Mouse (Mus musculus) forebrain, embryonic 13.5 days (tissue): ENCODE measurements around the gene Gucy1b1. TPM values are rescaled to one million over a fixed set of nuclear protein-coding genes. Genes with fewer than 3 reads are reported as not detected.
A peak's percentile ranks its signal among the peaks of the same experiment; 100 is the strongest.

ENCODE experiments used
- ATAC-seq: fragments of 200-750 bp; cut with Nextera tagmentation; 2 replicates; pipeline ENCODE4 v1.8.0; 2017
- H3K27ac ChIP-seq: fragments of 300-500 bp; sonication (generic); 2 replicates; pipeline ENCODE4 v1.5.1; 2015; ENCODE audit warnings: inconsistent platforms, mild to moderate bottlenecking, moderate library complexity
- H3K27me3 ChIP-seq: fragments of 300-500 bp; sonication (generic); 2 replicates; pipeline ENCODE4 v1.6.1; 2015; ENCODE audit warnings: mild to moderate bottlenecking, inconsistent platforms
- H3K36me3 ChIP-seq: fragments of 300-500 bp; sonication (generic); 2 replicates; pipeline ENCODE4 v1.6.1; 2015; ENCODE audit warnings: mild to moderate bottlenecking, inconsistent platforms; ENCODE audit not compliant: poor library complexity, severe bottlenecking
- H3K4me1 ChIP-seq: fragments of 300-500 bp; sonication (generic); 2 replicates; pipeline ENCODE4 v1.6.1; 2015; ENCODE audit warnings: inconsistent platforms
- H3K4me2 ChIP-seq: fragments of 300-500 bp; sonication (generic); 2 replicates; pipeline ENCODE4 v1.6.1; 2015; ENCODE audit warnings: inconsistent platforms, mild to moderate bottlenecking, moderate library complexity
- H3K4me3 ChIP-seq: fragments of 300-500 bp; sonication (generic); 2 replicates; pipeline ENCODE4 v1.5.1; 2015; ENCODE audit warnings: mild to moderate bottlenecking, inconsistent platforms
- H3K9ac ChIP-seq: fragments of 300-500 bp; sonication (generic); 2 replicates; pipeline ENCODE4 v1.6.1; 2015; ENCODE audit warnings: mild to moderate bottlenecking, inconsistent platforms
- H3K9me3 ChIP-seq: fragments of 300-500 bp; sonication (generic); replicated peaks from 2 replicates; pipeline ENCODE4 v1.6.1; 2016; ENCODE audit warnings: inconsistent platforms
- WGBS: fragments of 180-500 bp; shearing (Covaris S2); methylation state at CpG from one replicate; pipeline ENCODE4 v1.1.7; 2015; 5-methylcytosine and 5-hydroxymethylcytosine counted together
- polyA plus RNA-seq: library from polyadenylated mRNA; unstranded; fragments of >200 nt; fragmentation: Nextera tagmentation; extraction: Ambion mirVana; gene quantifications from 2 replicates; pipeline ENCODE4 v1.2.1, GENCODE M21; 2015

The Gucy1b1 gene
- polyA plus RNA-seq = 23.5 and 26.4 TPM in 2 replicates

GRCm38 (mm10) chr3:82074201-82074851 lies at the start of gene Gucy1b1:
Gucy1b1 (minus strand) TSS chr3:82074689.
- ATAC-seq = peak; percentile 99
- Histone ChIP-seq H3K4me3 (peak within 1 kb of the TSS; percentile 58), H3K27me3 (no peaks in the 10 kb centered on the region; the same call in 1 of the 2 replicates), H3K4me2 (peak within 1 kb of the TSS; percentile 98), H3K36me3 (no peaks in the 10 kb centered on the region), H3K4me1 (peaks cover 11% of the 10 kb centered on the region), H3K27ac (peak within 1 kb of the TSS; percentile 59; the same call in 1 of the 2 replicates), H3K9ac (peak within 1 kb of the TSS; percentile 73), H3K9me3 (no peaks in the 10 kb centered on the region)
- 2% methylated on average over 25 of the region's 25 CpGs for WGBS

GRCm38 (mm10) chr3:82118916-82119315 lies 44.4 kb upstream of the Gucy1b1 start:
- H3K4me1 ChIP-seq = no peaks in the 10 kb centered on the region
- no peak for ATAC-seq
- no peak overlapping the region for H3K9ac ChIP-seq
- no peaks in the 10 kb centered on the region for H3K36me3 ChIP-seq
- no peaks in the 10 kb centered on the region; the same call in 1 of the 2 replicates for H3K9me3 ChIP-seq
- no peaks in the 10 kb centered on the region for H3K27me3 ChIP-seq
- no peak overlapping the region for H3K4me3 ChIP-seq
- WGBS = 90% methylated on average over 1 of the region's 1 CpGs
- no peak overlapping the region for H3K27ac ChIP-seq
- no peak overlapping the region for H3K4me2 ChIP-seq

GRCm38 (mm10) chr3:82112439-82112838 lies 38.0 kb upstream of the Gucy1b1 start:
- Histone ChIP-seq H3K9ac (no peak overlapping the region), H3K4me1 (no peaks in the 10 kb centered on the region), H3K4me3 (no peak overlapping the region), H3K36me3 (no peaks in the 10 kb centered on the region), H3K9me3 (no peaks in the 10 kb centered on the region), H3K27ac (no peak overlapping the region), H3K4me2 (no peak overlapping the region), H3K27me3 (no peaks in the 10 kb centered on the region)
- no peak for ATAC-seq
- 77% methylated on average over 2 of the region's 2 CpGs for WGBS

- no peaks in the 10 kb centered on the region for H3K9me3 ChIP-seq
- H3K4me3 ChIP-seq = no peak overlapping the region
- H3K9ac ChIP-seq = no peak overlapping the region
- WGBS = 65% methylated on average over 3 of the region's 3 CpGs
- H3K4me2 ChIP-seq = no peak overlapping the region
- H3K36me3 ChIP-seq = no peaks in the 10 kb centered on the region
- H3K27ac ChIP-seq = no peak overlapping the region
- H3K27me3 ChIP-seq = no peaks in the 10 kb centered on the region
- ATAC-seq = no peak
- no peaks in the 10 kb centered on the region for H3K4me1 ChIP-seq
Measured at GRCm38 (mm10) chr3:82111986-82112385, 37.5 kb upstream of the Gucy1b1 start.

GRCm38 (mm10) chr3:82108951-82109350 lies 34.5 kb upstream of the Gucy1b1 start:
- Histone ChIP-seq H3K9ac (no peak overlapping the region), H3K4me2 (no peak overlapping the region), H3K27me3 (no peaks in the 10 kb centered on the region), H3K36me3 (no peaks in the 10 kb centered on the region), H3K27ac (no peak overlapping the region), H3K4me3 (no peak overlapping the region), H3K4me1 (no peaks in the 10 kb centered on the region), H3K9me3 (no peaks in the 10 kb centered on the region)
- 93% methylated on average over 15 of the region's 15 CpGs for WGBS
- no peak for ATAC-seq

- Histone ChIP-seq H3K36me3 (no peaks in the 10 kb centered on the region), H3K27me3 (no peaks in the 10 kb centered on the region), H3K4me3 (no peak overlapping the region), H3K9me3 (no peaks in the 10 kb centered on the region), H3K4me1 (no peaks in the 10 kb centered on the region), H3K27ac (no peak overlapping the region), H3K9ac (no peak overlapping the region), H3K4me2 (no peak overlapping the region)
- WGBS = 78% methylated on average over 6 of the region's 6 CpGs
- no peak for ATAC-seq
Measured at GRCm38 (mm10) chr3:82104229-82104628, 29.7 kb upstream of the Gucy1b1 start.

GRCm38 (mm10) chr3:82099127-82099526 lies 24.6 kb upstream of the Gucy1b1 start:
- H3K9me3 ChIP-seq = no peaks in the 10 kb centered on the region
- no peak for ATAC-seq
- no peak overlapping the region for H3K9ac ChIP-seq
- no peaks in the 10 kb centered on the region for H3K4me1 ChIP-seq
- 79% methylated on average over 6 of the region's 6 CpGs for WGBS
- no peak overlapping the region for H3K4me3 ChIP-seq
- no peak overlapping the region for H3K4me2 ChIP-seq
- no peak overlapping the region for H3K27ac ChIP-seq
- H3K27me3 ChIP-seq = no peaks in the 10 kb centered on the region
- no peaks in the 10 kb centered on the region for H3K36me3 ChIP-seq

GRCm38 (mm10) chr3:82096801-82097200 lies 22.3 kb upstream of the Gucy1b1 start:
- Histone ChIP-seq H3K27ac (no peak overlapping the region), H3K4me1 (no peaks in the 10 kb centered on the region), H3K9ac (no peak overlapping the region), H3K4me3 (no peak overlapping the region), H3K9me3 (no peaks in the 10 kb centered on the region), H3K27me3 (no peaks in the 10 kb centered on the region), H3K4me2 (no peak overlapping the region), H3K36me3 (no peaks in the 10 kb centered on the region)
- WGBS = 84% methylated on average over 2 of the region's 2 CpGs
- ATAC-seq = no peak

- Histone ChIP-seq H3K9ac (peak overlapping the region; percentile 73), H3K36me3 (no peaks in the 10 kb centered on the region), H3K4me1 (peaks cover 11% of the 10 kb centered on the region), H3K4me3 (peak overlapping the region; percentile 58), H3K27ac (no peak overlapping the region; the same call in 1 of the 2 replicates), H3K27me3 (no peaks in the 10 kb centered on the region; the same call in 1 of the 2 replicates), H3K9me3 (no peaks in the 10 kb centered on the region), H3K4me2 (peak overlapping the region; percentile 98)
- peak; percentile 69 for ATAC-seq
- WGBS = under 1% methylated on average over 34 of the region's 34 CpGs
Measured at GRCm38 (mm10) chr3:82073741-82074181, 728 bp downstream of the Gucy1b1 start.

GRCm38 (mm10) chr3:82067830-82068229 lies 6.7 kb downstream of the Gucy1b1 start:
- H3K4me3 ChIP-seq = no peak overlapping the region
- H3K36me3 ChIP-seq = no peaks in the 10 kb centered on the region
- no peak for ATAC-seq
- H3K27me3 ChIP-seq = no peaks in the 10 kb centered on the region
- no peak overlapping the region for H3K4me2 ChIP-seq
- no peak overlapping the region for H3K27ac ChIP-seq
- H3K9ac ChIP-seq = no peak overlapping the region
- peaks cover under 1% of the 10 kb centered on the region; the same call in 1 of the 2 replicates for H3K4me1 ChIP-seq
- 81% methylated on average over 5 of the region's 5 CpGs for WGBS
- no peaks in the 10 kb centered on the region for H3K9me3 ChIP-seq

GRCm38 (mm10) chr3:82061402-82062180 lies 12.9 kb downstream of the Gucy1b1 start:
- Histone ChIP-seq H3K36me3 (no peaks in the 10 kb centered on the region), H3K27me3 (no peaks in the 10 kb centered on the region), H3K4me1 (no peaks in the 10 kb centered on the region), H3K4me2 (no peak overlapping the region), H3K9ac (no peak overlapping the region), H3K4me3 (no peak overlapping the region), H3K27ac (no peak overlapping the region), H3K9me3 (no peaks in the 10 kb centered on the region)
- 56% methylated on average over 9 of the region's 9 CpGs for WGBS
- ATAC-seq = 0 out of 2 replicates have a peak, but pooled peaks have one; percentile 19

- Histone ChIP-seq H3K4me3 (no peak overlapping the region), H3K9ac (no peak overlapping the region), H3K36me3 (no peaks in the 10 kb centered on the region), H3K4me2 (no peak overlapping the region), H3K9me3 (no peaks in the 10 kb centered on the region), H3K4me1 (no peaks in the 10 kb centered on the region), H3K27me3 (no peaks in the 10 kb centered on the region), H3K27ac (no peak overlapping the region)
- WGBS = 72% methylated on average over 5 of the region's 5 CpGs
- ATAC-seq = no peak
Measured at GRCm38 (mm10) chr3:82057201-82057600, 17.3 kb downstream of the Gucy1b1 start.
